Mouse (Mus musculus) cortical plate, adult 2 months (tissue): ENCODE measurements around the gene Irak2.

Source experiments
- CTCF ChIP-seq: fragments of 200-500 bp; IDR thresholded peaks from 2 replicates; pipeline ENCODE4 v1.5.1; 2011; ENCODE audit warnings: mild to moderate bottlenecking, control low read depth, low read length; ENCODE audit not compliant: insufficient read depth; ENCODE audit errors: extremely low read depth
- POLR2A ChIP-seq: fragments of 200-500 bp; IDR thresholded peaks from 2 replicates; pipeline ENCODE4 v1.6.1; 2011; ENCODE audit warnings: mild to moderate bottlenecking, low read length, control low read depth; ENCODE audit not compliant: insufficient read depth; ENCODE audit errors: extremely low read depth

- TF ChIP-seq CTCF (no peak), POLR2A (no peak)
Measured at GRCm38 (mm10) chr6:113675991-113676390, 37.7 kb downstream of the Irak2 start.
